Mouse (Mus musculus): ENCODE results near the gene Ppp1r1c. TPM values are rescaled to one million over a fixed set of nuclear protein-coding genes. Genes with fewer than 3 reads are reported as not detected.
"Not testable (repeated sequence)": the region's sequence is repeated elsewhere in the genome, so short reads cannot be mapped to it uniquely, and the experiment has no call there.

Ppp1r1c gene
- polyA plus RNA-seq, 1 experiment from 2014 or later, result not detected

GRCm38 (mm10) chr2:79815708-79816484, 108.3 kb downstream of the Ppp1r1c start:
- H3K4me1 ChIP-seq (ENCODE audit: control insufficient read depth, insufficient read depth, low read length), result no peaks in the 10 kb centered on the region
- H3K27ac ChIP-seq (ENCODE audit: low read length), result no peak overlapping the region
- no peak overlapping the region for H3K9ac ChIP-seq (ENCODE audit: low read depth, low read length)
- no peak for ATAC-seq
- WGBS, result 52% methylated on average over 3 of the region's 3 CpGs
- H3K9me3 ChIP-seq (ENCODE audit: control insufficient read depth, low read length), result no peaks in the 10 kb centered on the region
- no peak overlapping the region for H3K4me2 ChIP-seq (ENCODE audit: low read depth, low read length)
- no peaks in the 10 kb centered on the region for H3K27me3 ChIP-seq (replicated peaks; ENCODE audit: control insufficient read depth, insufficient read depth, low read length)
- H3K4me3 ChIP-seq (ENCODE audit: low read length), result no peak overlapping the region
- H3K36me3 ChIP-seq (ENCODE audit: control insufficient read depth, insufficient read depth, low read length), result no peaks in the 10 kb centered on the region

- Histone ChIP-seq H3K4me3 (ENCODE audit: low read length) (no peak overlapping the region), H3K9ac (ENCODE audit: low read depth, low read length) (no peak overlapping the region), H3K27ac (ENCODE audit: low read length) (no peak overlapping the region), H3K4me1 (ENCODE audit: control insufficient read depth, insufficient read depth, low read length) (no peaks in the 10 kb centered on the region), H3K36me3 (ENCODE audit: control insufficient read depth, insufficient read depth, low read length) (no peaks in the 10 kb centered on the region), H3K27me3 (replicated peaks; ENCODE audit: control insufficient read depth, insufficient read depth, low read length) (no peaks in the 10 kb centered on the region), H3K9me3 (ENCODE audit: control insufficient read depth, low read length) (no peaks in the 10 kb centered on the region), H3K4me2 (ENCODE audit: low read depth, low read length) (no peak overlapping the region)
- 83% methylated on average over 3 of the region's 3 CpGs for WGBS
- no peak for ATAC-seq
These were observed 112.0 kb downstream of the Ppp1r1c start for GRCm38 (mm10) chr2:79819543-79819942.

DNA sequence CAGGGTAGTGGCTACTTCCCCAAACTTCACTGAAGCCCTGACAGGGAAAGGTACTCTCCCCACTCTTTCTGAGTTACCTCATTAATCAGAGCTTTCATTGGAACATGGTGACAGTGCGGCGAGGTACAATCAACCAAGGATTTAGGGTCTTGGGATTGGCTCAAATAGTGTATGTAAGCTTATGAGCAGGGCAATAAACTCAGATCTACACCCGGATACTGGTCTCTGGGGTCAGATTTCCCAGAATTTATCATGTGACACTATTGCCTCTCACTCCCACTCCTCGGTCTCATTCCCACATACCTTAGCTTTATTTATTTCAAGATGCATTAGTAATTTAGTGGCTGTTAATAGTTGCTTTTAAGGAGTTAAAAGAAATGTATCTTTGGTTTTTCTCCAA, 118.3 kb downstream of the Ppp1r1c start:
- no peaks in the 10 kb centered on the region for H3K9me3 ChIP-seq (ENCODE audit: control insufficient read depth, low read length)
- no peaks in the 10 kb centered on the region for H3K4me1 ChIP-seq (ENCODE audit: control insufficient read depth, insufficient read depth, low read length)
- H3K27me3 ChIP-seq (replicated peaks; ENCODE audit: control insufficient read depth, insufficient read depth, low read length), result no peaks in the 10 kb centered on the region
- H3K27ac ChIP-seq (ENCODE audit: low read length), result no peak overlapping the region
- WGBS, result 67% methylated on average over 4 of the region's 4 CpGs
- no peak overlapping the region for H3K4me3 ChIP-seq (ENCODE audit: low read length)
- H3K4me2 ChIP-seq (ENCODE audit: low read depth, low read length), result no peak overlapping the region
- no peaks in the 10 kb centered on the region for H3K36me3 ChIP-seq (ENCODE audit: control insufficient read depth, insufficient read depth, low read length)
- ATAC-seq, result no peak
- H3K9ac ChIP-seq (ENCODE audit: low read depth, low read length), result no peak overlapping the region

DNA sequence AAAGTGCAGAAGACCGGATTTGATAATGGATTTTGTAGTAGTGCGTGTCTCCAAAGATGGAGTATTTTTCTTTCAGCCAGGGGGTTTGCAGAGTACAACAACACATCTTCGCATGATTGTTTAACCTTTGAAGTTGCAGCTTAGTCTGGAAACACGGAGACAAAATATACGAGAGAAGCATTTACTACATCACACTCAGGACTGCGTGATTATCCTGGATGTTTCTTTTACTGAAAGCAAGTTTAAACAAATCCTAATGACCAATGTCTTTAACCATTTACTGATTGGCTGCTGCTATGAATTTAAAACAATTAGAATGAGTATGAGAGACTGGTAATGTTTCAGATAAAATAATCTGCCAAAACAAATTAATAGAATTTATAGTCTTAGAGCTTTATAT, 131.5 kb downstream of the Ppp1r1c start:
- Histone ChIP-seq H3K4me1 (ENCODE audit: control insufficient read depth, insufficient read depth, low read length) (peaks cover 3% of the 10 kb centered on the region; the same call in 1 of the 2 replicates), H3K4me2 (ENCODE audit: low read depth, low read length) (no peak overlapping the region), H3K9ac (ENCODE audit: low read depth, low read length) (no peak overlapping the region), H3K27me3 (replicated peaks; ENCODE audit: control insufficient read depth, insufficient read depth, low read length) (no peaks in the 10 kb centered on the region), H3K4me3 (ENCODE audit: low read length) (no peak overlapping the region), H3K9me3 (ENCODE audit: control insufficient read depth, low read length) (no peaks in the 10 kb centered on the region), H3K27ac (ENCODE audit: low read length) (no peak overlapping the region), H3K36me3 (ENCODE audit: control insufficient read depth, insufficient read depth, low read length) (no peaks in the 10 kb centered on the region)
- no peak for ATAC-seq
- WGBS, result 48% methylated on average over 6 of the region's 6 CpGs

- H3K4me2 ChIP-seq (ENCODE audit: low read depth, low read length), result no peak overlapping the region
- ATAC-seq, result no peak
- H3K4me3 ChIP-seq (ENCODE audit: low read length), result no peak overlapping the region
- WGBS, result 47% methylated on average over 5 of the region's 5 CpGs
- no peak overlapping the region for H3K9ac ChIP-seq (ENCODE audit: low read depth, low read length)
- peaks cover 3% of the 10 kb centered on the region; the same call in 1 of the 2 replicates for H3K4me1 ChIP-seq (ENCODE audit: control insufficient read depth, insufficient read depth, low read length)
- H3K36me3 ChIP-seq (ENCODE audit: control insufficient read depth, insufficient read depth, low read length), result no peaks in the 10 kb centered on the region
- no peak overlapping the region for H3K27ac ChIP-seq (ENCODE audit: low read length)
- H3K27me3 ChIP-seq (replicated peaks; ENCODE audit: control insufficient read depth, insufficient read depth, low read length), result no peaks in the 10 kb centered on the region
- H3K9me3 ChIP-seq (ENCODE audit: control insufficient read depth, low read length), result no peaks in the 10 kb centered on the region
These were observed 131.9 kb downstream of the Ppp1r1c start for GRCm38 (mm10) chr2:79839513-79839912.

DNA sequence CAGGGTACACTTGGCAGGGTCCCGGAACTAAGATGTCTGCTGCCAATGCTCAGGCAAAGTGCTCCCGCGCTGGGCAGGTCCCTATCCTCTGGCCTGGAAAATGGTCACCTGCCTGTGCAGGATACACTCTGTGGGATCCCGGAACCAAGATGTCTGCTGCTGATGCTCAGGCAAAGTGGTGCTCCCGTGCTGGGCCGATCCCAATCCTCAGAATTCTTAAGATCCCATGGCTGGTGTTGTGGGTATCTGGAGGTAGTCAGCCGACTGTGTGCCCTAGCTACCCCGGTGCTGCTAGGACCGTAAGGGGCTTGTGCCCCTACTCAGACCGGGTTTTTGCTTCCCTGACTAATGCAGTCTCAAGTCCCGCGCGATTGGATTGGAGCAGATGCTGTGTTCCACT, 139.8 kb downstream of the Ppp1r1c start:
- H3K4me2 ChIP-seq (ENCODE audit: low read depth, low read length); H3K36me3 ChIP-seq (ENCODE audit: control insufficient read depth, insufficient read depth, low read length); H3K4me3 ChIP-seq (ENCODE audit: low read length); H3K27ac ChIP-seq (ENCODE audit: low read length); H3K27me3 ChIP-seq (replicated peaks; ENCODE audit: control insufficient read depth, insufficient read depth, low read length); H3K4me1 ChIP-seq (ENCODE audit: control insufficient read depth, insufficient read depth, low read length); H3K9ac ChIP-seq (ENCODE audit: low read depth, low read length); ATAC-seq; H3K9me3 ChIP-seq (ENCODE audit: control insufficient read depth, low read length): not testable (repeated sequence)
- WGBS, result 87% methylated on average over 13 of the region's 13 CpGs

GRCm38 (mm10) chr2:79856874-79857273, 149.3 kb downstream of the Ppp1r1c start:
- Histone ChIP-seq H3K9ac (ENCODE audit: low read depth, low read length) (no peak overlapping the region), H3K4me3 (ENCODE audit: low read length) (no peak overlapping the region), H3K27ac (ENCODE audit: low read length) (no peak overlapping the region), H3K27me3 (replicated peaks; ENCODE audit: control insufficient read depth, insufficient read depth, low read length) (no peaks in the 10 kb centered on the region), H3K4me2 (ENCODE audit: low read depth, low read length) (no peak overlapping the region), H3K36me3 (ENCODE audit: control insufficient read depth, insufficient read depth, low read length) (no peaks in the 10 kb centered on the region), H3K4me1 (ENCODE audit: control insufficient read depth, insufficient read depth, low read length) (no peaks in the 10 kb centered on the region), H3K9me3 (ENCODE audit: control insufficient read depth, low read length) (no peaks in the 10 kb centered on the region)
- ATAC-seq, result no peak
- 90% methylated on average over 1 of the region's 1 CpGs for whole genome bisulfite sequencing

- 47% methylated on average over 9 of the region's 9 CpGs for WGBS
- no peak overlapping the region for H3K4me3 ChIP-seq (ENCODE audit: low read length)
- ATAC-seq, result peak; percentile 52; the same call in 1 of the 2 replicates
- H3K27me3 ChIP-seq (replicated peaks; ENCODE audit: control insufficient read depth, insufficient read depth, low read length), result no peaks in the 10 kb centered on the region
- no peaks in the 10 kb centered on the region for H3K4me1 ChIP-seq (ENCODE audit: control insufficient read depth, insufficient read depth, low read length)
- no peaks in the 10 kb centered on the region for H3K9me3 ChIP-seq (ENCODE audit: control insufficient read depth, low read length)
- H3K36me3 ChIP-seq (ENCODE audit: control insufficient read depth, insufficient read depth, low read length), result no peaks in the 10 kb centered on the region
- H3K27ac ChIP-seq (ENCODE audit: low read length), result no peak overlapping the region
- H3K9ac ChIP-seq (ENCODE audit: low read depth, low read length), result no peak overlapping the region
- H3K4me2 ChIP-seq (ENCODE audit: low read depth, low read length), result no peak overlapping the region
These were observed 157.9 kb downstream of the Ppp1r1c start for GRCm38 (mm10) chr2:79865275-79865999.
